Mouse (Mus musculus) intestine, embryonic 15.5 days (tissue): Measurements from ENCODE around the gene Adam12. TPM values are rescaled to one million over a fixed set of nuclear protein-coding genes. Genes with fewer than 3 reads are reported as not detected.

Source experiments
- ATAC-seq: fragments of 200-750 bp; cut with Nextera tagmentation; 2 replicates; pipeline ENCODE4 v1.8.0; 2017; ENCODE audit warnings: moderate TSS enrichment, moderate library complexity
- H3K27ac ChIP-seq: fragments of 300-500 bp; sonication (generic); 2 replicates; pipeline ENCODE4 v1.5.1; 2015; ENCODE audit warnings: mild to moderate bottlenecking, inconsistent platforms
- H3K27me3 ChIP-seq: fragments of 300-500 bp; sonication (generic); replicated peaks from 2 replicates; pipeline ENCODE4 v1.6.1; 2015; ENCODE audit warnings: inconsistent platforms
- H3K36me3 ChIP-seq: fragments of 300-500 bp; sonication (generic); 2 replicates; pipeline ENCODE4 v1.6.1; 2015; ENCODE audit warnings: inconsistent platforms
- H3K4me1 ChIP-seq: fragments of 300-500 bp; sonication (generic); replicated peaks from 2 replicates; pipeline ENCODE4 v1.6.1; 2015; ENCODE audit warnings: inconsistent platforms
- H3K4me2 ChIP-seq: fragments of 300-500 bp; sonication (generic); replicated peaks from 2 replicates; pipeline ENCODE4 v1.6.1; 2015; ENCODE audit warnings: mild to moderate bottlenecking, inconsistent platforms
- H3K4me3 ChIP-seq: fragments of 300-500 bp; sonication (generic); replicated peaks from 2 replicates; pipeline ENCODE4 v1.5.1; 2015; ENCODE audit warnings: inconsistent platforms
- H3K9ac ChIP-seq: fragments of 300-500 bp; sonication (generic); 2 replicates; pipeline ENCODE4 v1.6.1; 2015; ENCODE audit warnings: inconsistent platforms
- H3K9me3 ChIP-seq: fragments of 300-500 bp; sonication (generic); 2 replicates; pipeline ENCODE4 v1.6.1; 2016; ENCODE audit warnings: inconsistent platforms
- WGBS: fragments of 180-500 bp; shearing (Covaris S2); methylation state at CpG from one replicate; pipeline ENCODE4 v1.1.7; 2015; 5-methylcytosine and 5-hydroxymethylcytosine counted together
- polyA plus RNA-seq: library from polyadenylated mRNA; unstranded; fragments of >200 nt; fragmentation: Nextera tagmentation; extraction: Ambion mirVana; gene quantifications from 2 replicates; pipeline ENCODE4 v1.2.1, GENCODE M21; 2015

Gene Adam12
- polyA plus RNA-seq, 1 experiment from 2014 or later, result 6.4 TPM

GRCm38 (mm10) chr7:133862723-133863122 is 369.2 kb downstream of the Adam12 start:
- Histone ChIP-seq H3K27ac (no peak overlapping the region), H3K4me2 (no peak overlapping the region), H3K4me3 (no peak overlapping the region), H3K9ac (no peak overlapping the region), H3K36me3 (no peaks in the 10 kb centered on the region), H3K27me3 (no peaks in the 10 kb centered on the region), H3K4me1 (0 out of 2 replicates have a peak, but pooled peaks cover 3% of the 10 kb centered on the region), H3K9me3 (no peaks in the 10 kb centered on the region)
- ATAC-seq, result no peak
- 74% methylated on average over 5 of the region's 5 CpGs for WGBS

- 90% methylated on average over 6 of the region's 6 CpGs for WGBS
- Histone ChIP-seq H3K4me2 (no peak overlapping the region), H3K4me1 (0 out of 2 replicates have a peak, but pooled peaks cover 3% of the 10 kb centered on the region), H3K27ac (no peak overlapping the region), H3K9ac (no peak overlapping the region), H3K36me3 (no peaks in the 10 kb centered on the region), H3K4me3 (no peak overlapping the region), H3K9me3 (no peaks in the 10 kb centered on the region), H3K27me3 (no peaks in the 10 kb centered on the region)
- no peak for ATAC-seq
Observed at GRCm38 (mm10) chr7:133862233-133862632, 369.7 kb downstream of the Adam12 start.

- no peak overlapping the region for H3K4me2 ChIP-seq
- H3K4me3 ChIP-seq, result no peak overlapping the region
- no peaks in the 10 kb centered on the region for H3K27me3 ChIP-seq
- H3K27ac ChIP-seq, result no peak overlapping the region
- no peak for ATAC-seq
- 0 out of 2 replicates have a peak, but pooled peaks cover 3% of the 10 kb centered on the region for H3K4me1 ChIP-seq
- no peak overlapping the region for H3K9ac ChIP-seq
- H3K9me3 ChIP-seq, result no peaks in the 10 kb centered on the region
- H3K36me3 ChIP-seq, result no peaks in the 10 kb centered on the region
- 31% methylated on average over 4 of the region's 4 CpGs for WGBS
Observed at GRCm38 (mm10) chr7:133859548-133859947, 372.4 kb downstream of the Adam12 start.

GRCm38 (mm10) chr7:133858506-133858905 is 373.4 kb downstream of the Adam12 start:
- no peak overlapping the region for H3K4me3 ChIP-seq
- no peak for ATAC-seq

GRCm38 (mm10) chr7:133856278-133856677 is 375.7 kb downstream of the Adam12 start:
- no peaks in the 10 kb centered on the region for H3K9me3 ChIP-seq
- H3K27me3 ChIP-seq, result no peaks in the 10 kb centered on the region
- no peak overlapping the region for H3K4me3 ChIP-seq
- H3K27ac ChIP-seq, result no peak overlapping the region
- no peak overlapping the region for H3K4me2 ChIP-seq
- ATAC-seq, result peak; percentile 55
- H3K9ac ChIP-seq, result no peak overlapping the region
- no peaks in the 10 kb centered on the region for H3K36me3 ChIP-seq
- 23% methylated on average over 3 of the region's 3 CpGs for WGBS
- H3K4me1 ChIP-seq, result no peaks in the 10 kb centered on the region

More at GRCm38 (mm10) chr7:133858506-133858905, 373.4 kb downstream of the Adam12 start:
- 96% methylated on average over 3 of the region's 3 CpGs for WGBS
- Histone ChIP-seq H3K9me3 (no peaks in the 10 kb centered on the region), H3K4me1 (0 out of 2 replicates have a peak, but pooled peaks cover 3% of the 10 kb centered on the region), H3K36me3 (no peaks in the 10 kb centered on the region), H3K27ac (no peak overlapping the region), H3K4me2 (no peak overlapping the region), H3K9ac (no peak overlapping the region), H3K27me3 (no peaks in the 10 kb centered on the region)

GRCm38 (mm10) chr7:133850735-133851134 is 381.2 kb downstream of the Adam12 start:
- H3K4me1 ChIP-seq, result no peaks in the 10 kb centered on the region
- H3K36me3 ChIP-seq, result no peaks in the 10 kb centered on the region
- H3K9me3 ChIP-seq, result no peaks in the 10 kb centered on the region
- no peak overlapping the region for H3K27ac ChIP-seq
- H3K4me2 ChIP-seq, result no peak overlapping the region
- H3K27me3 ChIP-seq, result no peaks in the 10 kb centered on the region
- no peak overlapping the region for H3K4me3 ChIP-seq
- no peak for ATAC-seq
- no peak overlapping the region for H3K9ac ChIP-seq

GRCm38 (mm10) chr7:133848180-133848579 is 383.8 kb downstream of the Adam12 start:
- 75% methylated on average over 2 of the region's 2 CpGs for WGBS
- Histone ChIP-seq H3K36me3 (no peaks in the 10 kb centered on the region), H3K9ac (no peak overlapping the region), H3K4me3 (no peak overlapping the region), H3K27me3 (no peaks in the 10 kb centered on the region), H3K9me3 (no peaks in the 10 kb centered on the region), H3K27ac (no peak overlapping the region), H3K4me1 (no peaks in the 10 kb centered on the region), H3K4me2 (no peak overlapping the region)
- no peak for ATAC-seq

- WGBS, result 11% methylated on average over 1 of the region's 1 CpGs
- no peaks in the 10 kb centered on the region for H3K9me3 ChIP-seq
- H3K27me3 ChIP-seq, result no peaks in the 10 kb centered on the region
- no peak overlapping the region for H3K4me3 ChIP-seq
- H3K4me2 ChIP-seq, result no peak overlapping the region
- H3K36me3 ChIP-seq, result no peaks in the 10 kb centered on the region
- H3K27ac ChIP-seq, result no peak overlapping the region
- ATAC-seq, result peak; percentile 62
- H3K9ac ChIP-seq, result no peak overlapping the region
- H3K4me1 ChIP-seq, result no peaks in the 10 kb centered on the region
Observed at GRCm38 (mm10) chr7:133847175-133847574, 384.8 kb downstream of the Adam12 start.

- no peak for ATAC-seq
- no peak overlapping the region for H3K4me3 ChIP-seq
- no peak overlapping the region for H3K4me2 ChIP-seq
- H3K27me3 ChIP-seq, result no peaks in the 10 kb centered on the region
- no peaks in the 10 kb centered on the region for H3K36me3 ChIP-seq
- H3K9me3 ChIP-seq, result no peaks in the 10 kb centered on the region
- H3K27ac ChIP-seq, result no peak overlapping the region
- H3K4me1 ChIP-seq, result no peaks in the 10 kb centered on the region
- WGBS, result 50% methylated on average over 6 of the region's 6 CpGs
- no peak overlapping the region for H3K9ac ChIP-seq
Observed at GRCm38 (mm10) chr7:133842079-133842478, 389.9 kb downstream of the Adam12 start.

- Histone ChIP-seq H3K36me3 (no peaks in the 10 kb centered on the region), H3K4me2 (no peak overlapping the region), H3K27ac (no peak overlapping the region), H3K4me1 (no peaks in the 10 kb centered on the region), H3K9me3 (no peaks in the 10 kb centered on the region), H3K9ac (no peak overlapping the region), H3K27me3 (no peaks in the 10 kb centered on the region), H3K4me3 (no peak overlapping the region)
- WGBS, result 69% methylated on average over 4 of the region's 4 CpGs
- ATAC-seq, result no peak
Observed at GRCm38 (mm10) chr7:133839546-133839945, 392.4 kb downstream of the Adam12 start.

Other genes with a start within 250 kb of the Adam12 start
- 0.05 TPM in 1 of 2 replicates, not detected in the other for gene D7Ertd443e, start 153.5 kb upstream of the Adam12 start, polyA plus RNA-seq